Mouse (Mus musculus) kidney, adult 2 months (tissue): ENCODE results near the gene Ccser2.

Experiments used
- CTCF ChIP-seq: fragments of 200-500 bp; conservative IDR thresholded peaks from 2 replicates; pipeline ENCODE4 v1.5.1; 2011; ENCODE audit warnings: low read depth, mild to moderate bottlenecking, control low read depth, low read length, moderate library complexity, mixed read lengths; ENCODE audit not compliant: insufficient read depth, insufficient read length
- POLR2A ChIP-seq: fragments of 200-500 bp; IDR thresholded peaks from one replicate; pipeline ENCODE4 v1.6.1; 2011; ENCODE audit warnings: low read depth, low read length, control low read depth

GRCm38 (mm10) chr14:36975019-36975418 lies 6.4 kb upstream of the Ccser2 start:
- TF ChIP-seq CTCF: no peak
- no peak for TF ChIP-seq POLR2A
